Mouse (Mus musculus) hindbrain, postnatal 0 days (tissue): ENCODE data around the gene Zfr. TPM values are rescaled to one million over a fixed set of nuclear protein-coding genes. Genes with fewer than 3 reads are reported as not detected.
"Not testable (repeated sequence)": the region's sequence is repeated elsewhere in the genome, so short reads cannot be mapped to it uniquely, and the experiment has no call there.

Experiments
- ATAC-seq: fragments of 200-750 bp; cut with Nextera tagmentation; 2 replicates; pipeline ENCODE4 v1.8.0; 2017; ENCODE audit warnings: mild to moderate bottlenecking, moderate TSS enrichment, moderate library complexity
- DNase-seq: peaks from one replicate; pipeline ENCODE4 v3.0.0-alpha.2; 2015; ENCODE audit warnings: low spot score
- H3K27ac ChIP-seq: fragments of 300-500 bp; sonication (generic); 2 replicates; pipeline ENCODE4 v1.5.1; 2014; ENCODE audit warnings: mild to moderate bottlenecking
- H3K27me3 ChIP-seq: fragments of 300-500 bp; sonication (generic); 2 replicates; pipeline ENCODE4 v1.6.1; 2014; ENCODE audit warnings: low read length, mixed read lengths; ENCODE audit not compliant: insufficient read depth
- H3K36me3 ChIP-seq: fragments of 300-500 bp; sonication (generic); 2 replicates; pipeline ENCODE4 v1.6.1; 2014; ENCODE audit warnings: low read length, mixed read lengths; ENCODE audit not compliant: insufficient read depth
- H3K4me1 ChIP-seq: fragments of 300-500 bp; sonication (generic); 2 replicates; pipeline ENCODE4 v1.6.1; 2014; ENCODE audit warnings: antibody characterized with exemption, low read length, mixed read lengths; ENCODE audit not compliant: insufficient read depth
- H3K4me2 ChIP-seq: fragments of 300-500 bp; sonication (generic); 2 replicates; pipeline ENCODE4 v1.6.1; 2014; ENCODE audit warnings: low read depth, mild to moderate bottlenecking, low read length, moderate library complexity, mixed read lengths
- H3K4me3 ChIP-seq: fragments of 300-500 bp; sonication (generic); 2 replicates; pipeline ENCODE4 v1.5.1; 2014; ENCODE audit warnings: low read length
- H3K9ac ChIP-seq: fragments of 300-500 bp; sonication (generic); replicated peaks from 2 replicates; pipeline ENCODE4 v1.6.1; 2014; ENCODE audit warnings: mild to moderate bottlenecking, low read length, moderate library complexity, mixed read lengths
- H3K9me3 ChIP-seq: fragments of 300-500 bp; sonication (generic); 2 replicates; pipeline ENCODE4 v1.6.1; 2016; ENCODE audit warnings: low read length, mixed read lengths
- CTCF ChIP-seq: IDR thresholded peaks from 2 replicates; pipeline ENCODE4 v1.5.1; 2016; ENCODE audit warnings: antibody characterized with exemption, control low read depth, low read depth
- WGBS: fragments of 180-500 bp; shearing (Covaris S2); extraction: QIAGEN DNeasy Blood & Tissue Kit; methylation state at CpG from one replicate; pipeline ENCODE4 v1.1.7; 2014; 5-methylcytosine and 5-hydroxymethylcytosine counted together
- polyA plus RNA-seq: library from polyadenylated mRNA; unstranded; fragments of >200 nt; fragmentation: Nextera tagmentation; extraction: Ambion mirVana; gene quantifications from 2 replicates; pipeline ENCODE4 v1.2.1, GENCODE M21; 2015
- total RNA-seq: library from RNA; depleted of rRNA; stranded (reverse); fragments of >200 nt; gene quantifications from 2 replicates; pipeline ENCODE4 v1.2.3, GENCODE M21; 2014

Gene Zfr
- total and polyA plus RNA-seq, 2 experiments from 2014 or later: 219 to 281 TPM

- ATAC-seq (peak; percentile 28; the same call in 1 of the 2 replicates), DNase-seq (no peak)
- WGBS: 79% methylated on average over 5 of the region's 5 CpGs
- Histone ChIP-seq H3K4me3 (no peak overlapping the region), H3K27ac (no peak overlapping the region; the same call in 1 of the 2 replicates), H3K9me3 (no peaks in the 10 kb centered on the region), H3K4me1 (peaks cover 9% of the 10 kb centered on the region), H3K9ac (no peak overlapping the region), H3K4me2 (no peak overlapping the region), H3K27me3 (no peaks in the 10 kb centered on the region), H3K36me3 (no peaks in the 10 kb centered on the region)
- TF ChIP-seq CTCF: no peak
Measured at GRCm38 (mm10) chr15:12215415-12215718, 97.7 kb downstream of the Zfr start.

- WGBS: 94% methylated on average over 8 of the region's 8 CpGs
- Histone ChIP-seq H3K36me3 (no peaks in the 10 kb centered on the region), H3K27me3 (no peaks in the 10 kb centered on the region), H3K4me1 (peaks cover 9% of the 10 kb centered on the region), H3K9ac (no peak overlapping the region), H3K9me3 (no peaks in the 10 kb centered on the region), H3K27ac (no peak overlapping the region), H3K4me3 (no peak overlapping the region), H3K4me2 (no peak overlapping the region)
- TF ChIP-seq CTCF: no peak
- no peak for DNase-seq
- no peak for ATAC-seq
Measured at GRCm38 (mm10) chr15:12216119-12216518, 98.5 kb downstream of the Zfr start.

- H3K4me3 ChIP-seq: no peak overlapping the region
- TF ChIP-seq CTCF: no peak
- no peak overlapping the region for H3K4me2 ChIP-seq
- H3K27me3 ChIP-seq: no peaks in the 10 kb centered on the region
- WGBS: 72% methylated on average over 13 of the region's 13 CpGs
- ATAC-seq (no peak), DNase-seq (no peak)
- no peaks in the 10 kb centered on the region for H3K9me3 ChIP-seq
- peaks cover 9% of the 10 kb centered on the region for H3K4me1 ChIP-seq
- no peak overlapping the region for H3K27ac ChIP-seq
- no peak overlapping the region for H3K9ac ChIP-seq
- H3K36me3 ChIP-seq: no peaks in the 10 kb centered on the region
Measured at GRCm38 (mm10) chr15:12216798-12217197, 99.2 kb downstream of the Zfr start.

GRCm38 (mm10) chr15:12217332-12217731 is 99.7 kb downstream of the Zfr start:
- DNase-seq, ATAC-seq, H3K9ac ChIP-seq, H3K4me2 ChIP-seq, H3K9me3 ChIP-seq, H3K4me1 ChIP-seq, H3K27ac ChIP-seq, H3K36me3 ChIP-seq, H3K27me3 ChIP-seq, H3K4me3 ChIP-seq: not testable (repeated sequence)
- WGBS: 85% methylated on average over 3 of the region's 3 CpGs

- Histone ChIP-seq H3K36me3 (no peaks in the 10 kb centered on the region), H3K4me1 (peaks cover 9% of the 10 kb centered on the region), H3K4me2 (no peak overlapping the region), H3K27me3 (no peaks in the 10 kb centered on the region), H3K4me3 (no peak overlapping the region), H3K9me3 (no peaks in the 10 kb centered on the region), H3K27ac (no peak overlapping the region), H3K9ac (no peak overlapping the region)
- DNase-seq: no peak
- 29% methylated on average over 5 of the region's 5 CpGs for WGBS
- peak; percentile 30; the same call in 1 of the 2 replicates for ATAC-seq
- no peak for TF ChIP-seq CTCF
Measured at GRCm38 (mm10) chr15:12217849-12218248, 100.2 kb downstream of the Zfr start.

GRCm38 (mm10) chr15:12218583-12219382 is 101.2 kb downstream of the Zfr start:
- WGBS: 92% methylated on average over 11 of the region's 11 CpGs
- DNase-seq: no peak

GRCm38 (mm10) chr15:12221131-12221530 is 103.5 kb downstream of the Zfr start:
- no peak overlapping the region for H3K4me2 ChIP-seq
- ATAC-seq: no peak
- no peaks in the 10 kb centered on the region for H3K27me3 ChIP-seq
- no peaks in the 10 kb centered on the region for H3K36me3 ChIP-seq
- H3K4me1 ChIP-seq: no peaks in the 10 kb centered on the region; the same call in 1 of the 2 replicates
- 86% methylated on average over 13 of the region's 13 CpGs for WGBS
- DNase-seq: no peak
- no peak for TF ChIP-seq CTCF
- no peaks in the 10 kb centered on the region for H3K9me3 ChIP-seq
- no peak overlapping the region for H3K9ac ChIP-seq
- H3K4me3 ChIP-seq: no peak overlapping the region
- no peak overlapping the region for H3K27ac ChIP-seq

More at GRCm38 (mm10) chr15:12218583-12219382, 101.2 kb downstream of the Zfr start:
- no peak for ATAC-seq
- Histone ChIP-seq H3K4me2 (no peak overlapping the region), H3K4me3 (no peak overlapping the region), H3K27me3 (no peaks in the 10 kb centered on the region), H3K9ac (no peak overlapping the region), H3K4me1 (peaks cover 9% of the 10 kb centered on the region), H3K36me3 (no peaks in the 10 kb centered on the region), H3K27ac (no peak overlapping the region), H3K9me3 (no peaks in the 10 kb centered on the region)
- no peak for TF ChIP-seq CTCF
